Mouse (Mus musculus) brain, embryonic 14.5 days (tissue): ENCODE results near the gene Mrpl53.

Experiments used
- CTCF ChIP-seq: fragments of 200-500 bp; IDR thresholded peaks from 2 replicates; pipeline ENCODE4 v1.5.1; 2012; ENCODE audit warnings: inconsistent platforms, mild to moderate bottlenecking, moderate library complexity, borderline replicate concordance; ENCODE audit not compliant: insufficient read depth, insufficient read length; ENCODE audit errors: extremely low read depth
- POLR2A ChIP-seq: fragments of 200-500 bp; IDR thresholded peaks from 2 replicates; pipeline ENCODE4 v1.6.1; 2012; ENCODE audit warnings: mild to moderate bottlenecking, inconsistent platforms, borderline replicate concordance; ENCODE audit not compliant: poor library complexity, insufficient read depth, insufficient read length, severe bottlenecking; ENCODE audit errors: extremely low read depth

DNA sequence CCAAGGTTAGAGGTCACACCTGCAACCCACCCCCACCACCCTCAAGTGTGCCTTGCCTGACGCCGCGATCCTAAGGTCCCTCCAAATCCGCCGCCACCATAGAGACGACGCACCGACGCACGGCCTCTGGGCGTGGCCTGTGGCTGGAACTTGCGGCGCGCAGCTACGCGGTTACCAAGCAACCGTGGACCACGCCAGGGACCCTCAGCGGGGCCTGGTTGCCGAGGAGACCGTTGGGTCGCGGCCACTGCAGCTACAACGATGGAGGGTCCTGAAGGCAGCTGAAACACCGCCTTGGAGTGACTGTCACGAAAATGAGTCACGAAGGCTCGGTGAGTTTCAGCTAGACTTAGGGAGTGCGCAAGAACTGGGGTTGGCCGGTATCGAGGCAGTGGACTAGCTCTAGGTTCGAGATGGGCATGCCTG, 47.4 kb downstream of the Mrpl53 start, which contains the start of the genes Wdr54 and 1700003E16Rik:
- no peak for TF ChIP-seq POLR2A
- TF ChIP-seq CTCF, result no peak
